Mouse (Mus musculus): ENCODE measurements at regions not wholly inside any gene's neighbourhood (a gene's known extent, or its start where the extent isn't known, plus 50 kb on each side); places are given as distances from the start of the nearest gene placed in this dataset.
A peak's percentile ranks its signal among the peaks of the same experiment; 100 is the strongest.

- no peak for DNase-seq (ENCODE audit: low spot score in 2 of 2)
These were observed 136.7 kb downstream of the Gm10295 start for GRCm38 (mm10) chr7:71214500-71215055.

GRCm38 (mm10) chr7:71193131-71193530, 158.2 kb downstream of the Gm10295 start:
- peak in 1 of 2 experiments; percentile 6 for DNase-seq (ENCODE audit: low spot score in 2 of 2)

- no peak for DNase-seq (ENCODE audit: low spot score in 2 of 2)
These were observed 161.0 kb downstream of the Gm10295 start for GRCm38 (mm10) chr7:71190161-71190711.

GRCm38 (mm10) chr7:71189757-71190156, 161.5 kb downstream of the Gm10295 start:
- DNase-seq (ENCODE audit: low spot score in 2 of 2): no peak

- DNase-seq (ENCODE audit: low spot score in 2 of 2): no peak
These were observed 163.2 kb downstream of the Gm10295 start for GRCm38 (mm10) chr7:71188119-71188518.

GRCm38 (mm10) chr7:71174871-71175270, 176.4 kb downstream of the Gm10295 start:
- no peak for DNase-seq (ENCODE audit: low spot score in 2 of 2)

GRCm38 (mm10) chr7:71139068-71139467, 212.2 kb downstream of the Gm10295 start:
- peak; percentile 3 to 20 for DNase-seq (ENCODE audit: low spot score in 2 of 2)

- DNase-seq (ENCODE audit: low spot score in 2 of 2): no peak
These were observed 221.3 kb downstream of the Gm10295 start for GRCm38 (mm10) chr7:71129981-71130380.

- no peak for DNase-seq (ENCODE audit: low spot score in 2 of 2)
These were observed 222.4 kb downstream of the Gm10295 start for GRCm38 (mm10) chr7:71128928-71129327.

GRCm38 (mm10) chr7:71121453-71121852, 229.8 kb downstream of the Gm10295 start:
- no peak for DNase-seq (ENCODE audit: low spot score in 2 of 2)

- no peak for DNase-seq (ENCODE audit: low spot score in 2 of 2)
These were observed 230.3 kb downstream of the Gm10295 start for GRCm38 (mm10) chr7:71120975-71121374.

- DNase-seq (ENCODE audit: low spot score in 2 of 2): no peak
These were observed 231.3 kb downstream of the Gm10295 start for GRCm38 (mm10) chr7:71119987-71120386.

- no peak for DNase-seq (ENCODE audit: low spot score in 2 of 2)
These were observed 244.2 kb downstream of the Gm10295 start for GRCm38 (mm10) chr7:71107101-71107500.

- DNase-seq (ENCODE audit: low spot score in 2 of 2): no peak
These were observed 251.0 kb downstream of the Gm10295 start for GRCm38 (mm10) chr7:71100266-71100665.

- DNase-seq (ENCODE audit: low spot score in 2 of 2): no peak
These were observed 253.0 kb downstream of the Gm10295 start for GRCm38 (mm10) chr7:71098276-71098675.

- peak; percentile 49 to 67 for DNase-seq (ENCODE audit: low spot score in 2 of 2)
These were observed 257.9 kb downstream of the Gm10295 start for GRCm38 (mm10) chr7:71093301-71093939.

- no peak for DNase-seq (ENCODE audit: low spot score in 2 of 2)
These were observed 258.5 kb downstream of the Gm10295 start for GRCm38 (mm10) chr7:71092825-71093224.

- DNase-seq (ENCODE audit: low spot score in 2 of 2): peak; percentile 74 to 81
These were observed 259.0 kb downstream of the Gm10295 start for GRCm38 (mm10) chr7:71092301-71092700.

- DNase-seq (ENCODE audit: low spot score in 2 of 2): peak in 1 of 2 experiments; percentile 33
These were observed 286.6 kb downstream of the Gm10295 start for GRCm38 (mm10) chr7:71064446-71065391.

- DNase-seq (ENCODE audit: low spot score in 2 of 2): no peak
These were observed 300.5 kb downstream of the Gm10295 start for GRCm38 (mm10) chr7:71050825-71051224.

GRCm38 (mm10) chr7:71047201-71047600, 304.1 kb downstream of the Gm10295 start:
- no peak for DNase-seq (ENCODE audit: low spot score in 2 of 2)

- no peak for DNase-seq (ENCODE audit: low spot score in 2 of 2)
These were observed 304.7 kb downstream of the Gm10295 start for GRCm38 (mm10) chr7:71046596-71046995.
